Mouse (Mus musculus): ENCODE results near the gene Ctrc. TPM values are rescaled to one million over a fixed set of nuclear protein-coding genes. Genes with fewer than 3 reads are reported as not detected.
A peak's percentile ranks its signal among the peaks of the same experiment; 100 is the strongest.
"Not testable (repeated sequence)": the region's sequence is repeated elsewhere in the genome, so short reads cannot be mapped to it uniquely, and the experiment has no call there.

The Ctrc gene
- polyA plus RNA-seq, 1 experiment from 2014 or later, result not detected

DNA sequence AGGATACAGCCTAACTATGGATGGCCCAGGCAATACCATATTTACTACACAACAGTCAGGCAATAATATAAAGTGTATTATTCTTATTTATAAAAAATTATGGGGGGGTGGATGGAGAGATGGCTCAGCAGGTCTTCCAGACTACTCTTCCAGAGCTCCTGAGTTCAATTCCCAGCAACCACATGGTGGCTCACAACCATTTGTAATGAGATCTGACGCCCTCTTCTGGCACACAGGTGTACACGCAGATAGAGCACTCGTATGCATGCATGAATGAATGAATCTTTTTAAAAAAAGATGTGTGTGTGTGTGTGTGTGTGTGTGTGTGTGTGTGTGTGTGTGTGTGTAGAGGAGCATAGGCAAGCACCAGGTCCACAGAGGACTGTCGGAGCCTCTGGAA is 73.1 kb downstream of the Ctrc start:
- not testable (repeated sequence) for ATAC-seq (ENCODE audit: low read depth); H3K4me2 ChIP-seq (ENCODE audit: low read depth, low read length); H3K4me3 ChIP-seq (ENCODE audit: low read depth, low read length); H3K27me3 ChIP-seq (ENCODE audit: control insufficient read depth, insufficient read depth, low read depth, low read length); H3K27ac ChIP-seq (ENCODE audit: low read length); H3K9me3 ChIP-seq (replicated peaks; ENCODE audit: control insufficient read depth, low read length); H3K9ac ChIP-seq (ENCODE audit: low read depth, low read length)
- H3K4me1 ChIP-seq (ENCODE audit: control insufficient read depth, low read depth, low read length), result peaks cover 40% of the 10 kb centered on the region
- H3K36me3 ChIP-seq (ENCODE audit: control insufficient read depth, insufficient read depth), result peaks cover 36% of the 10 kb centered on the region
- WGBS (ENCODE audit: insufficient replicate concordance), result 85% methylated on average over 4 of the region's 4 CpGs

- H3K36me3 ChIP-seq (ENCODE audit: control insufficient read depth, insufficient read depth), result peaks cover 38% of the 10 kb centered on the region
- ATAC-seq (ENCODE audit: low read depth), result no peak
These were observed 74.3 kb downstream of the Ctrc start for GRCm38 (mm10) chr4:141771823-141772222.

DNA sequence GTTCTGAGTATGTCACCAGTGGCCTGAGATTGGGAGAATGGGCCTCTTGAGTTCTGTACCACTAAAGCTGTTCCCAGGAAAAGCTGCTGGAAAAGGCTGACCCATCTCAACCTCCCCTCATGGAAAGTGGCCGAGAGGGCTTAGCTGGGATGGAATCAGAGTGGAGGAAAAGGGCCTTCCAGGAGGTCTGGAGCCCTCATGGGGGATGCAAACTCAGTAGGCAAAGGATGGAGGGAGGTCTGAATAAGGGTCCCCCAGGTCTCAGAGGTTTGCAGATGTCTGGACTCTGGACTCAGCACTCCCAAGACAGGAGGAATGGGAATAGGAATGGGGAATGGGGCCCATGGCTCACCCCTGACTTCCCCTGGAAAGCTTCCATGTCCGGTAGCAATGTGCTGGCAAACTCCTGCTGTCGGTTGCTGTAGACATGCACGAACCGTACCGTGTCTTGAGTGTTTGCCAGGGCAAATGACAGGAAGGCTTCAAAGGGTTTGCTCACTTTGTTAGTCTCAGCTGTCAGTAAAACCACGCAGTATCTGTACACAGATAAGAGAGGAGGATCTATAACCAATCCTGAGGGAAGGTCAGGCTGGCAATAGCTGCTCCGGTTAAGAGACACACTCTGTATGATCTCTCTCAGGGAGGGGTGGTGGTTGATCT is 76.5 kb downstream of the Ctrc start:
- Histone ChIP-seq H3K4me1 (ENCODE audit: control insufficient read depth, low read depth, low read length) (peaks cover 63% of the 10 kb centered on the region), H3K9ac (ENCODE audit: low read depth, low read length) (peak overlapping the region; percentile 20; the same call in 1 of the 2 replicates), H3K27me3 (ENCODE audit: control insufficient read depth, insufficient read depth, low read depth, low read length) (no peaks in the 10 kb centered on the region), H3K27ac (ENCODE audit: low read length) (peak overlapping the region; percentile 16), H3K4me3 (ENCODE audit: low read depth, low read length) (no peak overlapping the region), H3K4me2 (ENCODE audit: low read depth, low read length) (no peak overlapping the region), H3K36me3 (ENCODE audit: control insufficient read depth, insufficient read depth) (peaks cover 30% of the 10 kb centered on the region), H3K9me3 (replicated peaks; ENCODE audit: control insufficient read depth, low read length) (no peaks in the 10 kb centered on the region)
- 48% methylated on average over 8 of the region's 8 CpGs for WGBS (ENCODE audit: insufficient replicate concordance)
- ATAC-seq (ENCODE audit: low read depth), result no peak

More at GRCm38 (mm10) chr4:141771823-141772222, 74.3 kb downstream of the Ctrc start:
- Histone ChIP-seq H3K4me2 (ENCODE audit: low read depth, low read length) (no peak overlapping the region), H3K9me3 (replicated peaks; ENCODE audit: control insufficient read depth, low read length) (no peaks in the 10 kb centered on the region), H3K9ac (ENCODE audit: low read depth, low read length) (no peak overlapping the region), H3K4me1 (ENCODE audit: control insufficient read depth, low read depth, low read length) (peaks cover 52% of the 10 kb centered on the region), H3K4me3 (ENCODE audit: low read depth, low read length) (no peak overlapping the region), H3K27ac (ENCODE audit: low read length) (peak overlapping the region; percentile 70), H3K27me3 (ENCODE audit: control insufficient read depth, insufficient read depth, low read depth, low read length) (no peaks in the 10 kb centered on the region)
- WGBS (ENCODE audit: insufficient replicate concordance), result 22% methylated on average over 8 of the region's 8 CpGs

GRCm38 (mm10) chr4:141767353-141768036 is 78.7 kb downstream of the Ctrc start:
- ATAC-seq (ENCODE audit: low read depth), result peak; percentile 92
- H3K27me3 ChIP-seq (ENCODE audit: control insufficient read depth, insufficient read depth, low read depth, low read length), result no peaks in the 10 kb centered on the region
- H3K9ac ChIP-seq (ENCODE audit: low read depth, low read length), result peak overlapping the region; percentile 59
- 42% methylated on average over 19 of the region's 19 CpGs for WGBS (ENCODE audit: insufficient replicate concordance)
- H3K36me3 ChIP-seq (ENCODE audit: control insufficient read depth, insufficient read depth), result peaks cover 34% of the 10 kb centered on the region
- peak overlapping the region; percentile 88 for H3K27ac ChIP-seq (ENCODE audit: low read length)
- no peaks in the 10 kb centered on the region for H3K9me3 ChIP-seq (replicated peaks; ENCODE audit: control insufficient read depth, low read length)
- peak overlapping the region; percentile 63 for H3K4me2 ChIP-seq (ENCODE audit: low read depth, low read length)
- peak overlapping the region; percentile 53 for H3K4me3 ChIP-seq (ENCODE audit: low read depth, low read length)
- peaks cover 63% of the 10 kb centered on the region for H3K4me1 ChIP-seq (ENCODE audit: control insufficient read depth, low read depth, low read length)

DNA sequence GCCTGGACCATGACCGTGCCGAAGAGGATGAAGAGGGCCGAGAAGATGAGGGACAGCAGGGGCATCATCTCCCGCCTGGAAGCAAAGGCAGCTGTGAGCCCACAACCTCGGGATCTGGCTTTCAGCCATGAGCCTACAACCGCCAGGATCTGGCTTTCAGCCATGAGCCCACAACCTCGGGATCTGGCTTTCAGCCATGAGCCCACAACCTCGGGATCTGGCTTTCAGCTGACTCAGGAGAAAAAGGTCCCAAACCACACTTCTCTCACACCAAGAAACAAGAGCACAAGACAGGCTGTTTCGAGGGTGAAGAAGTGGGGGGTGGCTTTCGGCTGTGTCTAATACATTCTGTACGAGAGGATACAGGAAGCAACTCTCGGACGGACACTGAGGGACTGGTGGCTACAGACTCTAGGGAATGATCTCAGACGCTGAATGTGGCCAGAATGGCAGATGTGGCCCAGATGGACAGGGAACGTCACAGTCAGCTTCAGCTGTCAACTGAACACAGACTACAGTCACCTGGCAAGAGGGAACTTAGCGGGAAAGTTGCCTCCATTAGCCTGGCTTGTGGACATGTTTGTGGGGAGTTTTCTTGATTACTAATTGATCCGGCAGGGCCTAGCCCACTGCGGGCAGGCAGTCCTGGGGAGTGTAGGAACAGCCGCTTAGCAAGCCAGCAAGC is 79.3 kb downstream of the Ctrc start:
- no peaks in the 10 kb centered on the region for H3K27me3 ChIP-seq (ENCODE audit: control insufficient read depth, insufficient read depth, low read depth, low read length)
- H3K4me1 ChIP-seq (ENCODE audit: control insufficient read depth, low read depth, low read length), result peaks cover 60% of the 10 kb centered on the region
- WGBS (ENCODE audit: insufficient replicate concordance), result 59% methylated on average over 19 of the region's 19 CpGs
- ATAC-seq (ENCODE audit: low read depth), result no peak
- H3K9ac ChIP-seq (ENCODE audit: low read depth, low read length), result peak overlapping the region; percentile 59
- H3K36me3 ChIP-seq (ENCODE audit: control insufficient read depth, insufficient read depth), result peaks cover 34% of the 10 kb centered on the region
- peak overlapping the region; percentile 88 for H3K27ac ChIP-seq (ENCODE audit: low read length)
- peak overlapping the region; percentile 53 for H3K4me3 ChIP-seq (ENCODE audit: low read depth, low read length)
- no peaks in the 10 kb centered on the region for H3K9me3 ChIP-seq (replicated peaks; ENCODE audit: control insufficient read depth, low read length)
- peak overlapping the region; percentile 63 for H3K4me2 ChIP-seq (ENCODE audit: low read depth, low read length)

DNA sequence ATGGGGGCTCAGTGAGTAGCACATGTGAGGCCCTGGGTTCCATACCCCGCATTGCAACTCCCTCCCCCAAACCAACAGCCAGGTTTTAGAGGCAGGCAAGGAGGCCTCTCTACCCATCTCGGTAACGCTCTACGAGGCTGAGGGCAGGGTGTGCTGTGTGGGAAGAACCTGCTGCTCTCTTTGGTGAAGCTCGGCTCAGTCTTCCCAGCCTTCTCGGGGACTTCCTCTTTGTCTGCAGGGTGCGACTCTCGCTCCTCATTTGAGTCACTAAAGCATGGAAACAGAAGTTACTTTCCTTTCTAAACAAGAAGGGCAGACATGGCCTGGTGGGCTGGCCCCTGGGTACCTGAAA is 79.9 kb downstream of the Ctrc start:
- 45% methylated on average over 8 of the region's 8 CpGs for WGBS (ENCODE audit: insufficient replicate concordance)
- Histone ChIP-seq H3K4me1 (ENCODE audit: control insufficient read depth, low read depth, low read length) (peaks cover 55% of the 10 kb centered on the region), H3K9ac (ENCODE audit: low read depth, low read length) (peak overlapping the region; percentile 59; the same call in 1 of the 2 replicates), H3K27ac (ENCODE audit: low read length) (peak overlapping the region; percentile 88), H3K4me2 (ENCODE audit: low read depth, low read length) (peak overlapping the region; percentile 63), H3K27me3 (ENCODE audit: control insufficient read depth, insufficient read depth, low read depth, low read length) (no peaks in the 10 kb centered on the region), H3K36me3 (ENCODE audit: control insufficient read depth, insufficient read depth) (peaks cover 34% of the 10 kb centered on the region), H3K4me3 (ENCODE audit: low read depth, low read length) (peak overlapping the region; percentile 53), H3K9me3 (replicated peaks; ENCODE audit: control insufficient read depth, low read length) (no peaks in the 10 kb centered on the region)
- no peak for ATAC-seq (ENCODE audit: low read depth)

GRCm38 (mm10) chr4:141765008-141765407 is 81.2 kb downstream of the Ctrc start:
- Histone ChIP-seq H3K27ac (ENCODE audit: low read length) (no peak overlapping the region), H3K4me1 (ENCODE audit: control insufficient read depth, low read depth, low read length) (peaks cover 42% of the 10 kb centered on the region), H3K36me3 (ENCODE audit: control insufficient read depth, insufficient read depth) (peaks cover 28% of the 10 kb centered on the region), H3K4me2 (ENCODE audit: low read depth, low read length) (no peak overlapping the region), H3K9ac (ENCODE audit: low read depth, low read length) (no peak overlapping the region), H3K4me3 (ENCODE audit: low read depth, low read length) (no peak overlapping the region), H3K27me3 (ENCODE audit: control insufficient read depth, insufficient read depth, low read depth, low read length) (no peaks in the 10 kb centered on the region), H3K9me3 (replicated peaks; ENCODE audit: control insufficient read depth, low read length) (no peaks in the 10 kb centered on the region)
- ATAC-seq (ENCODE audit: low read depth), result no peak
- 92% methylated on average over 3 of the region's 3 CpGs for WGBS (ENCODE audit: insufficient replicate concordance)

Measured in liver, embryonic 16.5 days (tissue).